Mouse (Mus musculus) ES-E14 (cell line): ENCODE data around the gene Hepacam2.

Source experiments
- ZC3H11A ChIP-seq: IDR thresholded peaks from 2 replicates; pipeline ENCODE4 v1.6.1; 2012; ENCODE audit warnings: low read depth, mild to moderate bottlenecking, inconsistent platforms, low read length, borderline replicate concordance
- ZNF384 ChIP-seq: IDR thresholded peaks from 2 replicates; pipeline ENCODE4 v1.6.1; 2012; ENCODE audit warnings: low read depth, low read length, inconsistent platforms

DNA sequence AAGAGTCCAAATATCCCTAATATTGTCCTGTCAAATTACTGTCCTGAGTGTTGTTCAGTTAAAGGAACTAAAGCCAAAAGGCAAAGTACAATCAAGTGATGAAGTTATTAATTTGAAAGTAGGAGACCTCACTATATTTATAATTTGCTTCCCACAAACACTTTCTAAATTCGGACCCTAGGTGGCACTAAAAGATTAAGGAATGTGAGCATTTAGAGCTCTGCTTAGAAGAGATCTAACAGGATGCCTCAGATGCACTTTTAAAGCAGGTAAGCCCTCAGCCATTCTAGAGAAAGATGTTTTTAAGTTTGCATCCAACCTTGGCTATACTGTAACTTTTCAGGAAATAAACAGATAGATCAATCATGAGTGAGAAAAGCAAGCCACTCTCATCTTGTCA is 54.2 kb downstream of the Hepacam2 start:
- TF ChIP-seq ZC3H11A (no peak), ZNF384 (no peak)
